Mouse (Mus musculus) left cerebral cortex, adult 2 months (tissue): ENCODE measurements around the gene Utp14a. TPM values are rescaled to one million over a fixed set of nuclear protein-coding genes. Genes with fewer than 3 reads are reported as not detected.
A peak's percentile ranks its signal among the peaks of the same experiment; 100 is the strongest.

Experiments used
- DNase-seq, 2 experiments: peaks; one replicate each; pipeline ENCODE4 v3.0.0; 2021 to 2022; ENCODE audit warnings: low spot score in 2 of 2, mixed read lengths in 1 of 2; ENCODE audit errors: extremely low spot score in 1 of 2
- H3K27ac ChIP-seq: fragments of 200-600 bp; 2 replicates; pipeline ENCODE4 v1.8.1; 2022
- H3K4me3 ChIP-seq: fragments of 200-600 bp; 2 replicates; pipeline ENCODE4 v1.8.1; 2022
- CTCF ChIP-seq: fragments of 200-600 bp; IDR thresholded peaks from 2 replicates; pipeline ENCODE4 v1.8.1; 2022; ENCODE audit warnings: antibody characterized with exemption, mild to moderate bottlenecking, moderate library complexity
- intact Hi-C: fragments of 180-260 bp; cut with DNase I; formaldehyde crosslinking; loops from one replicate; pipeline ENCODE4 v1.15.1; 2025
- total RNA-seq, 2 experiments: library from RNA; stranded (reverse); gene quantifications; 2 replicates each; pipeline ENCODE4 v1.2.3; 2021

Gene Utp14a
- total RNA-seq, 2 experiments from 2014 or later: 15.5 to 19.2 TPM

DNA sequence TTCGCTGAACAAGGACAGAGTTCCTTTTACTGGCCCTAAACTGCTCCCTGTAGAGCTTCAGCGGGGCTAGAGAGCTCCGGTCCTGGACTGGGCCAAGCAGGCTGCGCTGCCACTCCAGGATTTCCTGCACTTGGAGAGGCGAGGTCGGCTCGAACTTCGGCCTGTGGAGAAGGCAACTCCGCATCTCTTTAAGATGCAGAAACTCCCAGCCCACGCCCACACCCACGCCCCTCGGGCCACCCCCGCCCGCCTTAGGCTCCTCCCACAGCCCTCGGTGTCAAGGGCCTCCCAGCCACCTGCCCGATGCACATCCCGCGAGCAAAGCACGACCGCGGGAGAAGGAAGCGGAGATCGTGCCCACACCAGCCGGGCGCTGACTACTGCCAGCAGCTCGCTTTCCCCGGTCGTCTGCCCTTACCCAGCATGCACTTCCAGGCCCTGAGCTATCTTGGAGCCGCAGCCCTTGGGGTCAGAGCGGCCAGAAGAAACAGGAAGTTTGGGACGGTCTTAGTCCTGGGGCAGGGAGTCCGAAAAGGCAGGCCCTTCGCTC is 57.9 kb downstream of the Utp14a start:
- DNase-seq: peak; percentile 38 to 39
- no peak overlapping the region for H3K27ac ChIP-seq
- no peak for TF ChIP-seq CTCF
- peak overlapping the region; percentile 41 for H3K4me3 ChIP-seq
- intact Hi-C loops: no loop called here

DNA sequence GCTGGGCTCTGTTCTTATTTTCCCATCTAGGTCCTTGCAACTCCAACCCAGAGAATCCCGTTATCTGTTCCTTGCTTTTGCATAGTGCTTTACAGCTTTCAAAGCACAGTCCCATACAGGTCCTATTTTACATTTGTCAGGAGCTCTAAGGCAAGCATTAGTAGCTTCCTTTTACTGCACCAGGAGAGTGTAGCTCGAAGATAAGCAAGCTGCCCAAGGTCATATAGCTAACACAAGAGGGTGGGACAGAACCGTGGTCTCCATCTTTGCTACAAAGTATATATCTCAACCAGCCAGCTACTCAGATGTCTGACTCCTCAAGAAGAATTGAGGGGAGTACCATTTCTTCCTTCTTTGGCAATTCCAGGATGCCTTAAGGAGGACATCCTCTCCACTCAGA is 60.8 kb downstream of the Utp14a start:
- TF ChIP-seq CTCF: no peak
- Histone ChIP-seq H3K4me3 (no peak overlapping the region), H3K27ac (no peak overlapping the region)
- intact Hi-C loops: no loop called here
- DNase-seq: no peak

DNA sequence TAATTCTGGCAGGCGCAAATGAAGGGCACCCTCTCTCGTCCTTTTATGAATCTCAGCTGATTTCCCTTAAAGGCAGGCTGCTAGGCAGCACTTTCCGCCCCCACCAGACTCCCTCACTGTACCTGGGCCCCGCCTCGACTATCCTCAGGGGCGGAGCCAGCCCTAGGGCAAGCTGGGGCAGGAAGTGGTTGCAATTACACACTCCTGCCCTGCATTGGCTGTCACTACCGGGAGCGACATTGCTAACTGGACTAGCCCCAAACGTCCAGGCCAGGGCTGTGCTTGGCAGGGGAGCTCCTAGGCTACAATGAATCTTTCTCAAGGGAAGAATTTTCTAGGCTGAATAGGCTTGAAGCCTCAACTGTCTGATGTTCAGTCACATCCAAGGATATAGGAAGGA is 61.5 kb downstream of the Utp14a start:
- H3K4me3 ChIP-seq: no peak overlapping the region
- DNase-seq: no peak
- intact Hi-C loops: no loop called here
- no peak for TF ChIP-seq CTCF
- no peak overlapping the region for H3K27ac ChIP-seq

Other genes with a start within 250 kb of the Utp14a start
- gene Apln, start 222.0 kb upstream of the Utp14a start, total RNA-seq: 10 to 100 TPM; 13.1 to 32.7 TPM
- gene Xpnpep2, start 148.1 kb upstream of the Utp14a start, total RNA-seq: under 1 TPM; 0.18 to 0.79 TPM
- 1 to 10 TPM; 1.1 to 1.3 TPM for gene Sash3, start 110.4 kb upstream of the Utp14a start, total RNA-seq
- 10 to 100 TPM; 44.9 to 46.5 TPM for gene Zdhhc9, start 48.0 kb upstream of the Utp14a start, total RNA-seq
- 10 to 100 TPM; 20.3 to 20.4 TPM for gene Bcorl1, start 84.5 kb downstream of the Utp14a start, total RNA-seq
- gene Elf4, start 206.3 kb downstream of the Utp14a start, total RNA-seq: under 1 TPM; 0.63 to 0.84 TPM